Mouse (Mus musculus): ENCODE data around the gene Foxn3.

The Foxn3 gene

GRCm38 (mm10) chr12:99380124-99380523 is 183.3 kb downstream of the Foxn3 start:
- no peak for DNase-seq

DNA sequence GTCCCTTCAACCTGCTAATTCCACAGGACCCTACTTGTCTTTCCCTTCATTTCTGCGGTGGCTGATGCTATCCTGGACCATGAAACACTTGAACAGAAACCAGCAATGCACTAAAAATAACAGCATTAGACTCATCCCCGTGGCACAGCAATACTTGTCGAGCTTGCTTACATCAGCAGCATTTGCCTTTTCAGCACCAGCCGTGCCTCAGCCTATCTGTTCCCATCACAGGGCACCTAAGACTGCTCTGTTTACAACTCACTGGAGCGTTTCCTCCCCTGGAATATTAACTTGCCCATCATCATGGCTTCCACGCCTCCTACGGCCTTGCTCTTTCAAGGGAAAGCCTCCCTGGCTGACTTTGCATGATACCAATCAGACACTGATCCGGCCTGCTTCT is 185.1 kb downstream of the Foxn3 start:
- DNase-seq: no peak

DNA sequence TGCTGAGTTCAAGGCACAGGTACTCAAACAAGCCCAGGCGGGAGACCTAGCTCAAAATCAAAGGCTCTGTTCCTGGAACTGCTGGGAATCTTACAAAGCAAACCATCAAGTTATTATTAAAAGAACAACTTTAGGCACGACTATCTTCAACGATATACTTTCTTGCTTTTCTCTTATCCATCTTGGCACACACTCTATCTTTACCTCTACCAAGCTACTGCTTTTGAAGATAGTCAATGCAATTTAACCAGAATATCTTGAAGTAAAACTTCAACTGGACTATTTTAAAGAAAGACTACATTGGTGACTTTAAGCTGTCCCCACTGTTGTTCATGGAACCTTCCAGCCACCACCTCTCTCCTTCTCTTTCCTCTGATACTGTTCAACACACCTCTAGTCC is 185.7 kb downstream of the Foxn3 start:
- DNase-seq: no peak

DNA sequence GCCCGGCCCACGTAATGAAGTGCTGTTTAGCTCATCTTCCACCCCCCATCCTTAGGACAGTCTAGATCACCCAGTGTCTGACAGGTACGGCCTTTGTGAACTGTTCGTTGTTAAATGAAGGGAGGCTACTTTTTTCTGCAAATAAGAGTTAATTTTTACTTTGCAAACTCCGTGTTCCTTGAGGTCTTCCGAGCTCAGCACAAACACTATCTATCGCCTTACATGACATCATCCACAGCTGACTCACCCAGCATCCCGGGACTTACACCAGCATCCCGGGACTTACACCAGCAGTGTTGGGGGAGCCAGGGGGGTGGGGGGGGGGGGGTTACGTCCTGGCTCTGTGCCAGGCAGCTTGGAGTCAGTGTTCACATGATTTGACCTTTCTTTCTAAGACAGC is 186.3 kb downstream of the Foxn3 start:
- DNase-seq: no peak

DNA sequence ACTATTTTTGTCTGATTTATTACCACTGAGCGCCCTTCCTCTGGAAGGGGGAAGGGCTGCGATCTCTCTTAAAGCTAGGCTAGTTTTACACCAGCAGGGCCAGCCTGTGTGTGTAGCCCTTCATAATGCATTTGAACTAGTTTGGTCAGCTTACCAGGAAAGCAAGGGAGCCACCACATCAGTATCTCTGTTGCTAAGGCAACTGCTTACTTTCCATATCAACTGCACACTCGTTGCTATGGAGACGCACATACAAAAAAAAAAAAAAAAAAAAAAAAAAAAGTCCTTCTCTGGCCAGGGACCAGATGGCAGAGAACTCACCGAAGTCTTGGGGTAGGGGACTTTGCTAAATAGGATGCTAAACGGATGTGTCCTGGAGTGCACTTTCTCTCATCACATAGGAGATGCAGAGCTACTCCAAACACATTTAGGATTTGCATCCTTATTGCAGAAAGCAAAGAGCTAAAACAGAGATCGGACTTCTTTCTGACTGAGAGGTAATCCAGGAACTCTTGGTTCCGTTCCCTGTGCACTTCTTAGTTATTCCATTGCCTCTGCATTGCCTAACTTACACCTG is 187.4 kb downstream of the Foxn3 start:
- no peak for DNase-seq

DNA sequence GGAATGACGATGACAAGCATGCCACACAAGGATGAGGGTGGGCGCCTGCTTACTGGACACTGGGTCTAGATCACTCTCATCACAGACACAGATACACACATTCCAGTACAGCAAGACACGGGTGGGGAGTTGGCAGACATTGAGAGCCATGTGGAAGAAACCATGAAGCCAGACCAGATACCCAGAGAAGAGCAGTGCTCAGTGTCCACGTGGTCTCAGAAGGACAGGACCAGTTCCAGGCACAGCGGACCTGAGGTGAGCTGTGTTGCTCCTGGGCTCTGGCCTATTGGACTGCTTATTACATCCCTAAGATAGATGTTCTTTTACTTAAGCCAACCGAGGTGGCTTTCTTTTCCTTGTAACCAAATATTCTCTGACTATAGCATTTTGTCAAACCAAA is 188.0 kb downstream of the Foxn3 start:
- DNase-seq: no peak

DNA sequence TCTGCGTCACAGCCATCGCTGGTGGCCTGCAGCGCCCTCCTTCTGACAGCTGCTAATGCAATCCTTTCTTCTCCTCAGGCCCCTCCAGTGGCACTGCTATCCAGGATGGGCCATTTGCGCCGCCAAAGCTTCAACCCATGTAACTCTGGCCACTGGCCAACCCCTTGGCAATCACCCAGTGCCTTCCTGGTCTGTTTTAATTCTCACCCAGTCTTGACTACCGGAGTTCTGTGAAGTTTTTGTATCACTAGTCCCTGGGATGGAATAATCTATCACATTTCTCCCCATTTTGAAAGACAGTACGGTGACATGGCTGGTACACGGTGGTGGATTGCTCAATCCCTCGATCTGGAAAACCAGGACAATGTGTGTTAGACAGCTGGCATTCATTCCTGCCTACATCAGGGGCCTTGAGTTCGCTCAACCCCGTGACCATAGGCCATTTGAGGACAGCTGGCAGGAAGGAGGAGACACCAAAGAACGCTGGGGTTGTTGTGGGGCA is 189.2 kb downstream of the Foxn3 start:
- no peak for DNase-seq

DNA sequence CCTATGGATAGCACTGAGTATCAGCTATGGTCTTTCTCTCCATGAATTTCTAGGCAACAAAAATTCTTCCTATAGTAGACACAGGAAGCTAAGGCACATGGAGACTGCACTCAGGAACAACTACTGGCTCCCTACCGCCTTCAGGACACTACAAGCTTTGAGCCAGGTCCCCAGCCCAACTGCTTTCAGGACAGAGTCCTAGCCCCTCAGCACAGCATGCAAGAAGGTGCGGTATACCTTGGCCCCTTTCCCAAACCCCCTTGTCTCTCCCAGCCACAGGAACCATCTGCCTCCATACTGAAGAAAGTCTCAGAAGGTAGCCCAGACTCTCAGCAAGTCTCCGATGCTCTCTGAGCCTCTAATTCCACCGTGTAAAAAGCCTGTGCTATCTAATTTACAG is 189.8 kb downstream of the Foxn3 start:
- no peak for DNase-seq

GRCm38 (mm10) chr12:99371500-99371899 is 191.9 kb downstream of the Foxn3 start:
- DNase-seq: no peak

GRCm38 (mm10) chr12:99368251-99368650 is 195.1 kb downstream of the Foxn3 start:
- DNase-seq: no peak

DNA sequence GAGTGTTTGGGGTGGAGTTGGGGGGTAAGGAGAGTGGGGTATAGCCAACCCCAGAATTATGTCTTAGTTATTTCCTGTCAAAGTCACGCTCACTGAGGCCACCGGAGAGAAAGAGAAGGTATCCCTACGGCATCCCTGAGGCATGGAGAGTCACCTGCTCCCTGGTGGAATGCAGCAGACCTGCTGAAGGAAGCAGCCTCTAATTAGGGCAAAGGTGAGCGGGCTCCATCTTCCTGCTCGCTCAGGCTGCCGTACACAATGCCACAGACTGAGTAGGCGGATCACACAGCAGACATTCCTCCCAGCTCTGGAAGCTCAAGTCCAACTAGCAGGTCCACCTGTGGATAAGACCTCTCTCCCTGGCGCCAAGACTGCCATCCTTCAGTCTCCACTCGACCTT is 197.4 kb downstream of the Foxn3 start:
- no peak for DNase-seq

GRCm38 (mm10) chr12:99364201-99364600 is 199.2 kb downstream of the Foxn3 start:
- no peak for DNase-seq

DNA sequence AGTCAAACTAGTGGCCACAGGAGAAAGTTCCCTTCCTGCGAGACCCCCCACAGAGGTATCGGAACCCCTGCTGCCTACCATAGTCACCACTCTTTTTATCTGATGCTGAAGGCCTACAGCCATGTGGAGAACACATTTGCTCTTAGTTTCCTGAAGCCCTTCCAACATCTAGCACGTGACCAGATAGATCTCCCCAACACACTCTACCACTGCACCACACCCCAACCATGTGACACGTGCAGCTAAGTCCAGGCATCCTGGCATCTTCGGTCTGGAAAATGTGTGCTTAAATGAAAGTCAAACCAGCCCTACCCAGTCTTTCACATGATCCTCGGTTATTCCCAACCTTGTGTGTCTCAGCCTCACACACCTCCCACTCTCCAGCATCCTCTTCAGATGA is 200.4 kb downstream of the Foxn3 start:
- no peak for DNase-seq

GRCm38 (mm10) chr12:99361752-99362132 is 201.6 kb downstream of the Foxn3 start:
- no peak for DNase-seq

DNA sequence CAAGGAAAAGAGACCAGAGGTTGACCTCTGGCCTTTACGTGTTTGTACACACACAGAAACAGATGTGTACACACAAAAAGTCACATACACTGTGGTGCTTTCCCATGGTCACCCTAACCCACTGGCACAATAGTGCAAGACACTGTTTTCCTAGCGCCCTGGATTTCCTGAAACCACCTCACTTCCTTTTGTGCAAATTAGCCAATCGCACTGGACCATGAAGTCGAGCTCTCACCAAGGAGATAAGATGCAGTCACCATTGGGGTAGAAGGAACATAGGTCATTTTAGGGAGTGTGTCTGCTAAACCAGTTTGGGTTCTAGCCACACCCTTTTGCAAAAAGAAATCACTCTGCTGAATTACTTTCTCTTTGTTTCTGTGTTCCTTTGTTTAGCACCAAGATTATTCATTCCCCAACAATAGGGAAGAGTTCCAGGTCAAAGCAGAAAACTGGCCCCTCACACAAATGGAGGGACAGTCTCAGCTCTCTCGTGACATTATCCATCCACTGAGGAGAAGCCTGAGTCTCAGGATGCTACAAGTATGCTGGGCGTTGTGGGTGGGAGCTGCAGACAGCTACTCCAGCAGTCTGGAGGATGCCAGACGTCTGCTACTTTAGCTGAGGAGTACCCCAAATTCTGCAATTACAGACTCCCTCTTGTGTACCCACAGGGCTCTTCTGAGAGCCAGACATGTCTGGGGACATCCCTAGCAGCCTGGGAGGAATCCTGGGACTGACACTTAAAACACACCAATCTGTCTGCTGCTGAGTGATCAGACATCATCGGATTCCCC is 202.2 kb downstream of the Foxn3 start:
- no peak for DNase-seq

- DNase-seq: no peak
Observed at GRCm38 (mm10) chr12:99358698-99359097, 204.7 kb downstream of the Foxn3 start.

DNA sequence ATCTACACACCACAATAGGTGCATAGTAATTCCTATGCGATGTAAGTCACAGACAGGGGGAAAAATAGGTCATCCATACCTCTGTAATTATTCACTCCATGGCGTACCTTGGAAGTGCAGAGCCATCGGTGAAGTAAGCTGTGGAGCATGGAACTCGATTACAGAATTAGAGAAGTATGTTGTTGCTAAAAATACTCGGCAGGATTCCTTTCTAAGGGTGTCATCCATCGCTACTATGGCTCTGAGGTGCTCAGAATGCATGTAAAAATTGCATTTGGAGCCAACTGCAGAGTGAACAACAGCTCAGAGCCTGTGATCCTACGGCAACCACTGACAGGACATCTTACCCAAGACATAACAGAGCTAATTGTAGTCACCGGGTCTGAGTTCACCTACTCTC is 206.7 kb downstream of the Foxn3 start:
- DNase-seq: no peak

DNA sequence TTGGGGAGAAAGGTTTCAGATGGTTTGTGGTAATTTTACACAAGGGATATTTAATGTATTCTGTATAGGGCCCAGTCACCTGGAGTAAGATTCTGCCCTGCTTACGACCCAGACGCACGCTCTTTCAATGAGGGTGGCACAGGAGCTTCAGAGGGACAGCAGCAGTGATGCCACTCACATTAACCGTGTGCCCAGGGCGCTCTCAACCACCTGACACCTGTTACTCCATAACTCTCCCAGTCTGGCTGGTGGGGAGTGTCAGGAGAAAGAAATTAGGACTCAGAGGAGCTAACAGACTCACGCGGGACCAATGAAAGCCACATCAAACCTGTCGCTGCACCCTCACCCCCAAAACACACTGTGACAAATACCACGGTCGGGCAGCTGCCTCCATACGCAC is 209.7 kb downstream of the Foxn3 start:
- no peak for DNase-seq

GRCm38 (mm10) chr12:99352583-99352982 is 210.8 kb downstream of the Foxn3 start:
- no peak for DNase-seq

- no peak for DNase-seq
Observed at GRCm38 (mm10) chr12:99352136-99352535, 211.2 kb downstream of the Foxn3 start.

DNA sequence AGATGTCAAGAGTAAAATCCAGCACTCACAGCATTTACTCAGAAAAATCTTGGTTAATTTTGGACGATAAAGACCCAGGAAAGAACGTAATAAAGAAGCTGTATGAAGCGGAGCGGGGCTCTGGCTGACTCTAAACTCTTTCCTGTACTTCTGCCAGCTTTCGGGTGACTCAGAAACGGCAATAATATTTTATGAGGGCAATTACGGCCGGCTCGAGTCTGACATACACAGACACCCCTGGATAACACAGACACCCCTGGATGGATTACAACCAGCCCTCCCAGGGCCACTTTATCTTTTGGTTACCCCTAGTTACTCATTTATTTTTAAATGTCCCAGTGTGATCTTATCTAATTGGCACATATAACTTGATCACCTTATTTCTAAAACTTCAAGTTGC is 211.7 kb downstream of the Foxn3 start:
- DNase-seq: no peak

DNA sequence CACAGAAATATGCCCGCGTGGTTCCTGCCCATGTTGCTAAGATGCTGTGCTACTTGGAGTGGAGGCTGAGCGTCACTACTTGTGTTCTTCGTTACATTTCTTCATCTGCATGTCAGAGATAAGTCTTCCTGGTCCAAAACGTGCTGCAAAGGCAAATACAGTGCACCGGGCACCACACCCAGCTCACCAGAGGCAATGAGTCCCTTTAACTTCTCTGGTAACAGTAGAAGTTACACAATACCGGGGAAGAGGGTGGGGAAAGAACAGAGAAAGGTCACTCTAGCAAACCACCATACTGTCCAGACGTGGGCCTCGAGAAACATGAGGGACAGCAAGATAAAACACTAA is 213.8 kb downstream of the Foxn3 start:
- no peak for DNase-seq

- no peak for DNase-seq
Observed at GRCm38 (mm10) chr12:99348940-99349649, 214.3 kb downstream of the Foxn3 start.

DNA sequence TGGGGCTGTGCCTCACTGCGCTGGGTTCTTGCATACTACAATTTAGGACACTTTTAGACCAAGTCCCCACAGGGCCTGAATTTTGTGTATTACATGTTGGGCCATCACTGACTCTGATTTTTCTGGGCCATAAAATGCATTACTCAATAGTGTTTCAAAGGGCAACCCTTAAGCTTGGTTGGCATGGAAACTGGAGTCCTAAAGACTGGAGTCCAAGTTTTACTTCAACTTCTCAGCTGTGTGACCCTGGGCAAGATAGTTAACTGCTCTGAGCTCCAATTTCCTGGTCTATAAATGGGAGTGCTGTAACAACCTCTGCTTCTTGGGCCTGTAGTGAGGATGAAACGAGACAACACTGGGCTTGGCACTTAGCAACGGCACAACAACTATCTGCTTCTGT is 215.9 kb downstream of the Foxn3 start:
- DNase-seq: no peak
